ENCODE assay signal across 20 mouse cellular contexts in genomic region chr6:96165818-96166379, GRCm38 (mm10). TPM values are rescaled to one million over a fixed set of nuclear protein-coding genes. Genes with fewer than 3 reads are reported as not detected.
DNase-seq lines count a peak whose midpoint lies in the region; TF ChIP-seq lines count a peak whose summit lies in the region.
"Had no signal": no experiment of that assay in that cellular context is flagged by ENCODE, and none has a peak within 500 bp of the region (broad histone marks: within the 10 kb centered on the region; RNA-seq: fewer than 3 reads in every experiment).

1700123L14Rik (minus strand) TSS chr6:96166243.

- intact Hi-C loops in heart, adult 2 months (cut with DNase I) = no loop called here

- WGBS in heart, adult 2 months = 70% methylated on average over 18 of the region's 18 CpGs
- WGBS in heart, embryonic 10.5 days = 78% methylated on average over 18 of the region's 18 CpGs

- TF ChIP-seq EP300 in heart, adult 2 months (IDR thresholded peaks at IDR 0.05; ENCODE audit: insufficient read depth, low read depth, low read length) = no peak

- no peaks in the 10 kb centered on the region for H3K36me3 ChIP-seq in heart, adult 2 months (ENCODE audit: control insufficient read depth, insufficient read depth, low read length)
- H3K36me3 ChIP-seq in heart, embryonic 10.5 days = no peaks in the 10 kb centered on the region
- H3K36me3 ChIP-seq: hindbrain, embryonic 10.5 days; limb, embryonic 12.5 days; midbrain, embryonic 13.5 days had no signal

- no peak for TF ChIP-seq CTCF in heart, adult 2 months (IDR thresholded peaks at IDR 0.05)

- H3K27ac ChIP-seq in heart, adult 2 months = no peak within 1 kb of the TSS
- no peak within 1 kb of the TSS for H3K27ac ChIP-seq in heart, embryonic 10.5 days
- H3K27ac ChIP-seq: hindbrain, embryonic 10.5 days; limb, embryonic 12.5 days; liver, embryonic 14.5 days; macrophage; midbrain, embryonic 13.5 days had no signal

- no peaks in the 10 kb centered on the region for H3K4me1 ChIP-seq in heart, adult 2 months (ENCODE audit: control insufficient read depth, insufficient read depth, low read length)
- H3K4me1 ChIP-seq in heart, embryonic 10.5 days = no peaks in the 10 kb centered on the region
- H3K4me1 ChIP-seq: hindbrain, embryonic 10.5 days; limb, embryonic 12.5 days; midbrain, embryonic 13.5 days had no signal

- H3K4me3 ChIP-seq in heart, adult 2 months = no peak within 1 kb of the TSS
- no peak within 1 kb of the TSS for H3K4me3 ChIP-seq in heart, embryonic 10.5 days
- H3K4me3 ChIP-seq: hindbrain, embryonic 10.5 days; limb, embryonic 12.5 days; midbrain, embryonic 13.5 days; myocyte had no signal

- DNase-seq in adrenal gland, postnatal 10 days = peak; percentile 1
- no peak for DNase-seq in adrenal gland, adult 2 months
- DNase-seq in heart, adult 2 months = peak; percentile 7 to 17
- no peak for DNase-seq in heart, embryonic 10.5 days (ENCODE audit: low spot score)
- peak; percentile 68 for DNase-seq in lung, postnatal 10 days
- DNase-seq in lung, postnatal 36 days = no peak
- DNase-seq in cerebellum, postnatal 36 days = peak; percentile 9 to 20
- no peak for DNase-seq in spleen, adult 18-20 months
- DNase-seq: forebrain, postnatal 0 days; thymus, postnatal 4 days had no signal

- TF ChIP-seq POLR2A in heart, adult 2 months (IDR thresholded peaks at IDR 0.05; ENCODE audit: insufficient read depth, low read depth, low read length) = no peak

- no peak within 1 kb of the TSS for H3K9ac ChIP-seq in heart, adult 2 months (ENCODE audit: low read depth, low read length)
- H3K9ac ChIP-seq: forebrain, postnatal 0 days; limb, embryonic 12.5 days; liver, embryonic 14.5 days; midbrain, embryonic 13.5 days had no signal

- H3K79me2 ChIP-seq in heart, adult 2 months (replicated peaks; ENCODE audit: control insufficient read depth, insufficient read depth, low read length) = no peaks in the 10 kb centered on the region

- no peaks in the 10 kb centered on the region for H3K9me3 ChIP-seq in heart, embryonic 10.5 days
- H3K9me3 ChIP-seq: hindbrain, embryonic 10.5 days; limb, embryonic 12.5 days; midbrain, embryonic 13.5 days had no signal

- H3K27me3 ChIP-seq in heart, adult 2 months (ENCODE audit: control insufficient read depth, insufficient read depth, low read length) = no peaks in the 10 kb centered on the region
- H3K27me3 ChIP-seq in heart, embryonic 10.5 days (ENCODE audit: insufficient read depth, poor library complexity, severe bottlenecking) = no peaks in the 10 kb centered on the region
- H3K27me3 ChIP-seq: limb, embryonic 12.5 days; midbrain, embryonic 13.5 days had no signal

RNA-seq across cellular contexts. Expression of gene 1700123L14Rik, which starts in this region (rescaled TPM):
- not detected for total RNA-seq in adrenal gland, postnatal 10 days (2021)
- total RNA-seq in adrenal gland, adult 2 months (2021) = not detected
- polyA plus RNA-seq in adrenal gland, adult 2 months (2012; rRNA removed) = not detected in 2 replicates
- total RNA-seq in heart, adult 2 months (2021) = not detected
- polyA plus RNA-seq in heart, adult 2 months (2012; rRNA removed) = 0.12 and 0.15 TPM in 2 replicates
- polyA plus RNA-seq in heart, embryonic 10.5 days (2016; fragmentation: Nextera tagmentation; extraction: Ambion mirVana) = not detected in 2 replicates
- total RNA-seq: forebrain, postnatal 0 days; neutrophil, adult 5-6 weeks had no signal
- polyA plus RNA-seq: embryonic facial prominence, embryonic 11.5 days; hindbrain, embryonic 10.5 days; inflammation-experienced regulatory T-cells, adult 6 months; kidney, embryonic 14.5 days; liver, embryonic 14.5 days; macrophage; midbrain, embryonic 13.5 days; myocyte had no signal

Comparison
In these comparisons a context has a peak if more than half of its experiments do, and no peak if none do; other contexts are left out.
1. DNase-seq: peak in lung, postnatal 10 days (single experiment) and cerebellum, postnatal 36 days (2 of 2); none in adrenal gland, adult 2 months (single experiment), heart, embryonic 10.5 days (single experiment), lung, postnatal 36 days (single experiment) and spleen, adult 18-20 months (0 of 2).
2. Peak in DNase-seq in adrenal gland, postnatal 10 days; RNA of the gene not detected or under 1 TPM.
3. Peak in DNase-seq in heart, adult 2 months; RNA of the gene not detected or under 1 TPM.